Mouse (Mus musculus) frontal cortex, adult 2 months (tissue): ENCODE measurements at regions not wholly inside any gene's neighbourhood (a gene's known extent, or its start where the extent isn't known, plus 50 kb on each side); places are given as distances from the start of the nearest gene placed in this dataset.
"Not testable (repeated sequence)": the region's sequence is repeated elsewhere in the genome, so short reads cannot be mapped to it uniquely, and the experiment has no call there.

Experiments used
- DNase-seq, 2 experiments: peaks; one replicate each; pipeline ENCODE4 v3.0.0; 2022; ENCODE audit warnings: low spot score in 1 of 2; ENCODE audit errors: extremely low spot score in 1 of 2

GRCm38 (mm10) chr2:78023416-78023815 is 77.2 kb upstream of the Cwc22 start:
- DNase-seq: no peak

GRCm38 (mm10) chr2:78022756-78023155 is 76.6 kb upstream of the Cwc22 start:
- DNase-seq: no peak

- DNase-seq: peak in 1 of 2 experiments; percentile 37
Measured at GRCm38 (mm10) chr2:78021905-78022304, 75.7 kb upstream of the Cwc22 start.

GRCm38 (mm10) chr2:78021356-78021900 is 75.3 kb upstream of the Cwc22 start:
- no peak for DNase-seq

GRCm38 (mm10) chr2:78020516-78020915 is 74.3 kb upstream of the Cwc22 start:
- no peak for DNase-seq

- DNase-seq: no peak
Measured at GRCm38 (mm10) chr2:78019916-78020315, 73.7 kb upstream of the Cwc22 start.

- not testable (repeated sequence) for DNase-seq
Measured at GRCm38 (mm10) chr2:78012441-78012840, 66.3 kb upstream of the Cwc22 start.

GRCm38 (mm10) chr2:78011821-78012220 is 65.6 kb upstream of the Cwc22 start:
- DNase-seq: no peak

- no peak for DNase-seq
Measured at GRCm38 (mm10) chr2:78011051-78011800, 65.1 kb upstream of the Cwc22 start.

GRCm38 (mm10) chr2:78010066-78010690 is 64.0 kb upstream of the Cwc22 start:
- no peak for DNase-seq

- DNase-seq: no peak
Measured at GRCm38 (mm10) chr2:78008094-78008493, 61.9 kb upstream of the Cwc22 start.

GRCm38 (mm10) chr2:78005402-78006021 is 59.3 kb upstream of the Cwc22 start:
- no peak for DNase-seq

- DNase-seq: no peak
Measured at GRCm38 (mm10) chr2:78004426-78004825, 58.3 kb upstream of the Cwc22 start.
